Mouse (Mus musculus) adrenal gland, postnatal 14 days (tissue): ENCODE results near the gene Adam11. TPM values are rescaled to one million over a fixed set of nuclear protein-coding genes. Genes with fewer than 3 reads are reported as not detected.

Experiments used
- DNase-seq: peaks from one replicate; pipeline ENCODE4 v3.0.0; 2021; ENCODE audit warnings: mixed read lengths
- total RNA-seq: library from RNA; stranded (reverse); gene quantifications from 2 replicates; pipeline ENCODE4 v1.2.3, GENCODE M21; 2021

Adam11 gene
- total RNA-seq, 1 experiment from 2014 or later: 10.3 TPM

- DNase-seq: no peak
Measured at GRCm38 (mm10) chr11:102827097-102827496, 65.9 kb downstream of the Adam11 start.

Other genes with a start within 250 kb of the Adam11 start
- gene Gpatch8, start 205.0 kb upstream of the Adam11 start, total RNA-seq: 29.7 and 29.9 TPM in 2 replicates
- gene Gm11627, start 182.0 kb upstream of the Adam11 start, total RNA-seq: 0.44 and 0.60 TPM in 2 replicates
- gene Fzd2, start 157.0 kb upstream of the Adam11 start, total RNA-seq: 4.0 and 4.4 TPM in 2 replicates
- gene Meioc, start 97.7 kb upstream of the Adam11 start, total RNA-seq: not detected in 2 replicates
- gene Ccdc43, start 63.7 kb upstream of the Adam11 start, total RNA-seq: 23.2 and 23.6 TPM in 2 replicates
- 22.5 and 24.7 TPM in 2 replicates for gene Gjc1, start 58.3 kb downstream of the Adam11 start, total RNA-seq
- 3.8 and 4.1 TPM in 2 replicates for gene Higd1b, start 74.4 kb downstream of the Adam11 start, total RNA-seq
- gene Eftud2, start 119.5 kb downstream of the Adam11 start, total RNA-seq: 79.9 and 96.2 TPM in 2 replicates
- gene Ccdc103, start 119.8 kb downstream of the Adam11 start, total RNA-seq: 0.38 and 0.59 TPM in 2 replicates
- not detected in 2 replicates for gene Fam187a, start 123.7 kb downstream of the Adam11 start, total RNA-seq
- gene Gfap, start 139.5 kb downstream of the Adam11 start, total RNA-seq: 0.68 and 1.2 TPM in 2 replicates
- 6.9 and 8.6 TPM in 2 replicates for gene Kif18b, start 163.7 kb downstream of the Adam11 start, total RNA-seq
- 35.3 TPM in 2 replicates for gene C1ql1, start 185.2 kb downstream of the Adam11 start, total RNA-seq